In genomic region chr19:59171151-59171870, GRCm38 (mm10) we compare ENCODE assay signal across 12 mouse cellular contexts. TPM values are rescaled to one million over a fixed set of nuclear protein-coding genes. Genes with fewer than 3 reads are reported as not detected.
DNase-seq lines count a peak whose midpoint lies in the region; ATAC-seq and TF ChIP-seq lines count a peak whose summit lies in the region.
"Had no signal": no experiment of that assay in that cellular context is flagged by ENCODE, and none has a peak within 500 bp of the region (broad histone marks: within the 10 kb centered on the region; RNA-seq: fewer than 3 reads in every experiment).

No protein-coding gene starts in this region.

- no peak overlapping the region for H3K9ac ChIP-seq in heart, embryonic 11.5 days (ENCODE audit: low read depth, low read length)
- no peak overlapping the region for H3K9ac ChIP-seq in forebrain, postnatal 0 days
- H3K9ac ChIP-seq in midbrain, embryonic 13.5 days (replicated peaks) = no peak overlapping the region

- H3K9me3 ChIP-seq in heart, embryonic 11.5 days (replicated peaks; ENCODE audit: control insufficient read depth, low read length) = no peaks in the 10 kb centered on the region
- H3K9me3 ChIP-seq in forebrain, postnatal 0 days (ENCODE audit: low read length) = no peaks in the 10 kb centered on the region
- H3K9me3 ChIP-seq in midbrain, embryonic 13.5 days = no peaks in the 10 kb centered on the region

- no peak for TF ChIP-seq CTCF in brain, embryonic 14.5 days (IDR thresholded peaks at IDR 0.05; ENCODE audit: borderline replicate concordance, extremely low read depth, insufficient read depth, insufficient read length)
- no peak for TF ChIP-seq CTCF in forebrain, postnatal 0 days (IDR thresholded peaks at IDR 0.05; ENCODE audit: low read depth)

- H3K36me3 ChIP-seq in heart, embryonic 11.5 days (ENCODE audit: control insufficient read depth, insufficient read depth, low read length) = no peaks in the 10 kb centered on the region
- H3K36me3 ChIP-seq in forebrain, postnatal 0 days (ENCODE audit: insufficient read depth) = no peaks in the 10 kb centered on the region
- H3K36me3 ChIP-seq in midbrain, embryonic 13.5 days = no peaks in the 10 kb centered on the region

- TF ChIP-seq POLR2A in brain, embryonic 14.5 days (IDR thresholded peaks at IDR 0.05; ENCODE audit: borderline replicate concordance, extremely low read depth, insufficient read depth, insufficient read length, poor library complexity, severe bottlenecking) = no peak

- no peak overlapping the region for H3K4me3 ChIP-seq in heart, embryonic 11.5 days (ENCODE audit: low read depth, low read length)
- H3K4me3 ChIP-seq in forebrain, postnatal 0 days (ENCODE audit: low read depth, low read length) = peak overlapping the region; percentile 39
- H3K4me3 ChIP-seq in midbrain, embryonic 13.5 days (replicated peaks) = 0 out of 2 replicates have a peak overlapping the region, but pooled peaks have one; percentile 2
- H3K4me3 ChIP-seq: erythroblast, embryonic 14.5 days; left cerebral cortex, adult 2 months had no signal

- intact Hi-C loops in left cerebral cortex, postnatal 36 days (cut with DNase I) = no loop called here

- WGBS in heart, embryonic 11.5 days (ENCODE audit: insufficient replicate concordance) = under 1% methylated on average over 37 of the region's 38 CpGs
- WGBS in forebrain, postnatal 0 days = 1% methylated on average over 32 of the region's 38 CpGs
- WGBS in midbrain, embryonic 13.5 days = under 1% methylated on average over 38 of the region's 38 CpGs

- no peak for DNase-seq in heart, adult 8-10 months (ENCODE audit: low spot score)
- DNase-seq in brain, embryonic 14.5 days (ENCODE audit: low read depth) = peak; percentile 93
- DNase-seq in forebrain, postnatal 0 days = peak; percentile 49
- DNase-seq in right cerebral cortex, postnatal 4 days = no peak
- no peak for DNase-seq in natural killer cell, adult 2 months (ENCODE audit: low spot score in 2 of 2)
- no peak for DNase-seq in left cerebral cortex, postnatal 36 days (ENCODE audit: low spot score in 2 of 2)

- no peak overlapping the region for H3K27ac ChIP-seq in heart, embryonic 11.5 days (ENCODE audit: low read depth, low read length)
- H3K27ac ChIP-seq in forebrain, postnatal 0 days (ENCODE audit: low read depth, low read length) = no peak overlapping the region
- no peak overlapping the region for H3K27ac ChIP-seq in midbrain, embryonic 13.5 days
- H3K27ac ChIP-seq: left cerebral cortex, adult 2 months had no signal

- peaks cover 98% of the 10 kb centered on the region for H3K27me3 ChIP-seq in heart, embryonic 11.5 days (ENCODE audit: control insufficient read depth, insufficient read depth, low read length)
- peaks cover 42% of the 10 kb centered on the region for H3K27me3 ChIP-seq in forebrain, postnatal 0 days (ENCODE audit: insufficient read depth, low read length)
- peaks cover 99% of the 10 kb centered on the region for H3K27me3 ChIP-seq in midbrain, embryonic 13.5 days

- ATAC-seq in heart, embryonic 11.5 days (replicated peaks; ENCODE audit: insufficient number of reproducible peaks, low FRiP score, low TSS enrichment) = no peak
- ATAC-seq in forebrain, postnatal 0 days = peak; percentile 59
- peak; percentile 37; the same call in 1 of the 2 replicates for ATAC-seq in midbrain, embryonic 13.5 days

- H3K4me1 ChIP-seq in heart, embryonic 11.5 days (ENCODE audit: control insufficient read depth, insufficient read depth, low read length) = peaks cover 24% of the 10 kb centered on the region
- no peaks in the 10 kb centered on the region for H3K4me1 ChIP-seq in forebrain, postnatal 0 days (ENCODE audit: insufficient read depth)
- peaks cover 35% of the 10 kb centered on the region for H3K4me1 ChIP-seq in midbrain, embryonic 13.5 days (replicated peaks)

- peak overlapping the region; percentile 43 for H3K4me2 ChIP-seq in heart, embryonic 11.5 days
- peak overlapping the region; percentile 49 for H3K4me2 ChIP-seq in forebrain, postnatal 0 days (ENCODE audit: low read depth)
- H3K4me2 ChIP-seq in midbrain, embryonic 13.5 days (replicated peaks) = peak overlapping the region; percentile 39

RNA-seq across cellular contexts. Expression of gene Vax1, which starts 1.5 kb away (rescaled TPM):
- not detected in 2 replicates for polyA plus RNA-seq in heart, embryonic 11.5 days (2014; fragmentation: Nextera tagmentation; extraction: Ambion mirVana)
- total RNA-seq in heart, adult 8-10 months (2022) = not detected
- polyA plus RNA-seq in brain, embryonic 14.5 days (2012; rRNA removed) = 10.5 and 22.5 TPM in 2 replicates
- total RNA-seq in forebrain, postnatal 0 days (2014; rRNA removed) = 4.2 and 7.2 TPM in 2 replicates
- polyA plus RNA-seq in forebrain, postnatal 0 days (2015; fragmentation: Nextera tagmentation; extraction: Ambion mirVana) = 1.8 and 3.2 TPM in 2 replicates
- polyA plus RNA-seq in midbrain, embryonic 13.5 days (2015; fragmentation: Nextera tagmentation; extraction: Ambion mirVana) = 0.32 and 0.40 TPM in 2 replicates
- 1 to 10 TPM; 1.0 to 1.7 TPM for total RNA-seq in left cerebral cortex, postnatal 36 days (2021)
- polyA plus RNA-seq: erythroblast, embryonic 14.5 days; intestine, embryonic 14.5 days; stomach, embryonic 14.5 days had no signal

RNA-seq across cellular contexts. Expression of gene Kcnk18, which starts 47.7 kb away (rescaled TPM):
- not detected in 2 replicates for polyA plus RNA-seq in heart, embryonic 11.5 days (2014; fragmentation: Nextera tagmentation; extraction: Ambion mirVana)
- total RNA-seq in heart, adult 8-10 months (2022) = not detected
- not detected in 2 replicates for polyA plus RNA-seq in brain, embryonic 14.5 days (2012; rRNA removed)
- total RNA-seq in forebrain, postnatal 0 days (2014; rRNA removed) = 0.08 TPM in 1 of 2 replicates, not detected in the other
- polyA plus RNA-seq in forebrain, postnatal 0 days (2015; fragmentation: Nextera tagmentation; extraction: Ambion mirVana) = 0.08 TPM in 1 of 2 replicates, not detected in the other
- not detected in 2 replicates for polyA plus RNA-seq in midbrain, embryonic 13.5 days (2015; fragmentation: Nextera tagmentation; extraction: Ambion mirVana)
- not detected for total RNA-seq in left cerebral cortex, postnatal 36 days (2021)
- total RNA-seq: left cerebral cortex, adult 2 months had no signal
- polyA plus RNA-seq: erythroblast, embryonic 14.5 days; intestine, embryonic 14.5 days; stomach, embryonic 14.5 days had no signal

Comparison
In these comparisons a context has a peak if more than half of its experiments do, and no peak if none do; other contexts are left out.
1. DNase-seq: peak in brain, embryonic 14.5 days (single experiment) and forebrain, postnatal 0 days (single experiment); none in heart, adult 8-10 months (single experiment), right cerebral cortex, postnatal 4 days (single experiment), natural killer cell, adult 2 months (0 of 2) and left cerebral cortex, postnatal 36 days (0 of 2).
2. Peak in every context shown above with its lines, with median percentiles within 50 percentile points of each other: H3K4me2 ChIP-seq.